Mouse (Mus musculus) ES-E14 (cell line): ENCODE measurements around the gene Kcnab2.

ENCODE experiments used
- CHD2 ChIP-seq: IDR thresholded peaks from 2 replicates; pipeline ENCODE4 v1.6.1; 2014; ENCODE audit warnings: mild to moderate bottlenecking, low read depth, low read length, inconsistent platforms
- HCFC1 ChIP-seq: IDR thresholded peaks from 2 replicates; pipeline ENCODE4 v1.6.1; 2012; ENCODE audit warnings: low read length, inconsistent platforms, borderline replicate concordance; ENCODE audit not compliant: insufficient read depth
- MAFK ChIP-seq: IDR thresholded peaks from 2 replicates; pipeline ENCODE4 v1.6.1; 2014; ENCODE audit warnings: mild to moderate bottlenecking, low read depth, low read length, inconsistent platforms; ENCODE audit not compliant: insufficient read depth
- ZC3H11A ChIP-seq: IDR thresholded peaks from 2 replicates; pipeline ENCODE4 v1.6.1; 2012; ENCODE audit warnings: low read depth, mild to moderate bottlenecking, inconsistent platforms, low read length, borderline replicate concordance
- ZNF384 ChIP-seq: IDR thresholded peaks from 2 replicates; pipeline ENCODE4 v1.6.1; 2012; ENCODE audit warnings: low read depth, low read length, inconsistent platforms

- no peak for TF ChIP-seq ZC3H11A
- no peak for TF ChIP-seq CHD2
- no peak for TF ChIP-seq ZNF384
- no peak for TF ChIP-seq HCFC1
- TF ChIP-seq MAFK: no peak
Measured at GRCm38 (mm10) chr4:152392192-152392591, 85.5 kb downstream of the Kcnab2 start.
